Mouse (Mus musculus): ENCODE data around the gene Gm21987. TPM values are rescaled to one million over a fixed set of nuclear protein-coding genes. Genes with fewer than 3 reads are reported as not detected.

Gm21987 gene
- total and polyA plus RNA-seq, 3 experiments, result not detected

GRCm38 (mm10) chr16:38406708-38407107 lies 59.9 kb downstream of the Gm21987 start:
- H3K4me3 ChIP-seq (ENCODE audit: control insufficient read depth in 1 of 2, insufficient read depth in 1 of 2, low read depth in 2 of 2, low read length in 2 of 2), result no peak overlapping the region
- H3K27ac ChIP-seq (ENCODE audit: control insufficient read depth, low read depth, low read length), result no peak overlapping the region
- no peak overlapping the region for H3K9ac ChIP-seq (ENCODE audit: control insufficient read depth, low read depth, low read length, poor library complexity, severe bottlenecking)
- H3K4me1 ChIP-seq (ENCODE audit: control insufficient read depth in 1 of 2, insufficient read depth in 2 of 2, low read length in 2 of 2), result peaks cover 0 to 13% of the 10 kb centered on the region in 2 experiments; a peak in 2 of 4 replicates
- TF ChIP-seq ETS1 (IDR thresholded peaks at IDR 0.05; ENCODE audit: low read depth, low read length) (peak; percentile 24; the same call in 1 of the 2 replicates), MXI1 (IDR thresholded peaks at IDR 0.05; ENCODE audit: low read depth, low read length) (no peak)
- DNase-seq (ENCODE audit: low read depth, low spot score), result peak; percentile 50
- H3K27me3 ChIP-seq (ENCODE audit: control insufficient read depth in 1 of 2, insufficient read depth in 2 of 2, low read length in 2 of 2), result peaks cover 0 to 1% of the 10 kb centered on the region in 2 experiments; a peak in 1 of 4 replicates
- H3K9me3 ChIP-seq (replicated peaks; ENCODE audit: insufficient read depth, low read length), result no peaks in the 10 kb centered on the region
- H3K79me2 ChIP-seq (ENCODE audit: control insufficient read depth, insufficient read depth, low read length, poor library complexity), result no peaks in the 10 kb centered on the region
- no peaks in the 10 kb centered on the region; a peak in 1 of 4 replicates for H3K36me3 ChIP-seq (ENCODE audit: control insufficient read depth in 1 of 2, insufficient read depth in 2 of 2, low read length in 2 of 2)

GRCm38 (mm10) chr16:38407584-38407983 lies 60.7 kb downstream of the Gm21987 start:
- Histone ChIP-seq H3K9me3 (replicated peaks; ENCODE audit: insufficient read depth, low read length) (no peaks in the 10 kb centered on the region), H3K9ac (ENCODE audit: control insufficient read depth, low read depth, low read length, poor library complexity, severe bottlenecking) (no peak overlapping the region), H3K4me3 (ENCODE audit: control insufficient read depth in 1 of 2, insufficient read depth in 1 of 2, low read depth in 2 of 2, low read length in 2 of 2) (no peak overlapping the region), H3K79me2 (ENCODE audit: control insufficient read depth, insufficient read depth, low read length, poor library complexity) (no peaks in the 10 kb centered on the region), H3K4me1 (ENCODE audit: control insufficient read depth in 1 of 2, insufficient read depth in 2 of 2, low read length in 2 of 2) (peaks cover 0 to 13% of the 10 kb centered on the region in 2 experiments; a peak in 2 of 4 replicates), H3K36me3 (ENCODE audit: control insufficient read depth in 1 of 2, insufficient read depth in 2 of 2, low read length in 2 of 2) (no peaks in the 10 kb centered on the region; a peak in 1 of 4 replicates), H3K27ac (ENCODE audit: control insufficient read depth, low read depth, low read length) (no peak overlapping the region), H3K27me3 (ENCODE audit: control insufficient read depth in 1 of 2, insufficient read depth in 2 of 2, low read length in 2 of 2) (peaks cover 0 to 2% of the 10 kb centered on the region in 2 experiments; a peak in 1 of 4 replicates)
- TF ChIP-seq CHD1 (IDR thresholded peaks at IDR 0.05; ENCODE audit: low read depth, low read length), result no peak
- no peak for TF ChIP-seq BHLHE40 (IDR thresholded peaks at IDR 0.05; ENCODE audit: borderline replicate concordance, low read depth, low read length)
- no peak for TF ChIP-seq TCF12 (IDR thresholded peaks at IDR 0.05; ENCODE audit: low read depth, low read length)
- TF ChIP-seq ETS1 (IDR thresholded peaks at IDR 0.05; ENCODE audit: low read depth, low read length), result no peak
- TF ChIP-seq MYB (IDR thresholded peaks at IDR 0.05; ENCODE audit: low read depth, low read length), result no peak
- TF ChIP-seq CHD2 (IDR thresholded peaks at IDR 0.05; ENCODE audit: low read length), result no peak
- no peak for TF ChIP-seq GABPA (IDR thresholded peaks at IDR 0.05; ENCODE audit: low read depth, low read length)
- TF ChIP-seq ZMIZ1 (IDR thresholded peaks at IDR 0.05; ENCODE audit: low read depth, low read length), result no peak
- no peak for TF ChIP-seq MEF2A (IDR thresholded peaks at IDR 0.05; ENCODE audit: extremely low read depth, insufficient replicate concordance, low read depth, low read length, poor library complexity, severe bottlenecking)
- no peak for TF ChIP-seq SIN3A (IDR thresholded peaks at IDR 0.05; ENCODE audit: low read length)
- no peak for TF ChIP-seq RCOR1 (IDR thresholded peaks at IDR 0.05; ENCODE audit: low read depth, low read length)
- DNase-seq (ENCODE audit: low read depth, low spot score), result no peak

- Histone ChIP-seq H3K27me3 (ENCODE audit: control insufficient read depth in 1 of 2, insufficient read depth in 2 of 2, low read length in 2 of 2) (peaks cover 0 to 2% of the 10 kb centered on the region in 2 experiments; a peak in 1 of 4 replicates), H3K9ac (ENCODE audit: control insufficient read depth, low read depth, low read length, poor library complexity, severe bottlenecking) (no peak overlapping the region), H3K4me1 (ENCODE audit: control insufficient read depth in 1 of 2, insufficient read depth in 2 of 2, low read length in 2 of 2) (peaks cover 0 to 13% of the 10 kb centered on the region in 2 experiments; a peak in 2 of 4 replicates), H3K4me3 (ENCODE audit: control insufficient read depth in 1 of 2, insufficient read depth in 1 of 2, low read depth in 2 of 2, low read length in 2 of 2) (no peak overlapping the region), H3K27ac (ENCODE audit: control insufficient read depth, low read depth, low read length) (no peak overlapping the region), H3K9me3 (replicated peaks; ENCODE audit: insufficient read depth, low read length) (no peaks in the 10 kb centered on the region), H3K79me2 (ENCODE audit: control insufficient read depth, insufficient read depth, low read length, poor library complexity) (no peaks in the 10 kb centered on the region), H3K36me3 (ENCODE audit: control insufficient read depth in 1 of 2, insufficient read depth in 2 of 2, low read length in 2 of 2) (no peaks in the 10 kb centered on the region; a peak in 1 of 4 replicates)
- no peak for TF ChIP-seq TBP (IDR thresholded peaks at IDR 0.05; ENCODE audit: low read depth, low read length)
- no peak for TF ChIP-seq POLR2AphosphoS2 (IDR thresholded peaks at IDR 0.05; ENCODE audit: low read length)
- no peak for TF ChIP-seq POLR2A (IDR thresholded peaks at IDR 0.05; ENCODE audit: control insufficient read depth in 1 of 2, insufficient read depth in 1 of 2, low read depth in 1 of 2, low read length in 2 of 2, poor library complexity in 1 of 2)
- no peak for TF ChIP-seq MAX (IDR thresholded peaks at IDR 0.05; ENCODE audit: low read length)
- TF ChIP-seq NRF1 (IDR thresholded peaks at IDR 0.05; ENCODE audit: insufficient read depth, low read depth, low read length, poor library complexity, severe bottlenecking), result no peak
- no peak for TF ChIP-seq ZC3H11A (IDR thresholded peaks at IDR 0.05; ENCODE audit: low read depth, low read length)
- no peak for TF ChIP-seq MAZ (IDR thresholded peaks at IDR 0.05; ENCODE audit: low read depth, low read length)
- no peak for TF ChIP-seq E2F4 (IDR thresholded peaks at IDR 0.05; ENCODE audit: borderline replicate concordance, low read depth, low read length)
- no peak for TF ChIP-seq USF1 (IDR thresholded peaks at IDR 0.05; ENCODE audit: low read depth, low read length)
- TF ChIP-seq SIN3A (IDR thresholded peaks at IDR 0.05; ENCODE audit: low read length), result no peak
- no peak for TF ChIP-seq EP300 (IDR thresholded peaks at IDR 0.05; ENCODE audit: low read depth in 1 of 2, low read length in 2 of 2)
- no peak for TF ChIP-seq ZMIZ1 (IDR thresholded peaks at IDR 0.05; ENCODE audit: low read depth, low read length)
- no peak for TF ChIP-seq ZNF384 (IDR thresholded peaks at IDR 0.05; ENCODE audit: low read depth, low read length)
- DNase-seq (ENCODE audit: low read depth, low spot score), result no peak
Measured at GRCm38 (mm10) chr16:38408416-38408815, 61.6 kb downstream of the Gm21987 start.

Measured in MEL (cell line).